In the genomic region with DNA sequence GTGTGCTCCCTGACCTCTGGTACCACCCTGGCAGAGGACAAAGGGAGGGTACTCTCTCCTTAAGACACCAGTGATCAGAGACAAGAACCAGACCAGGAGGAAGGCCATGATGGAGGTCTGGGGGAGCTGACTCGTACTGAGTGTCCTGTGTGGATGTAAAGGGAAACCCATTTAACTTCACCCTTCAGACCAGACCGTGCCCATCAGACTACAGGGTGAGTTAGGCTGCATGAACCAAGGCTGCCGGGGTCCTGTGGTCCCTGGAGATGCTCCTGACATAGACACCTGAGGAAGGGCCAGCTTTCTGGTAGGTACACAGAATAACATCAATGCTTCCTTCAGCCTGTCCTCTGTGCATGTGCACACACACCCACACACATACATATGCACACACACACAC, we compare ENCODE assay signal across 16 mouse cellular contexts.
DNase-seq lines count a peak whose midpoint lies in the region; ATAC-seq lines count a peak whose summit lies in the region.
"Had no signal": no experiment of that assay in that cellular context is flagged by ENCODE, and none has a peak within 500 bp of the region (broad histone marks: within the 10 kb centered on the region; RNA-seq: fewer than 3 reads in every experiment).

No protein-coding gene starts in this region.

- H3K4me2 ChIP-seq in forebrain, embryonic 15.5 days (replicated peaks), result no peak overlapping the region
- peak overlapping the region; percentile 86; the same call in 1 of the 2 replicates for H3K4me2 ChIP-seq in heart, embryonic 15.5 days
- H3K4me2 ChIP-seq: limb, embryonic 15.5 days had no signal

- H3K27ac ChIP-seq in forebrain, embryonic 10.5 days, result peak overlapping the region; percentile 27; the same call in 1 of the 2 replicates
- no peak overlapping the region for H3K27ac ChIP-seq in forebrain, embryonic 15.5 days (replicated peaks)
- no peak overlapping the region for H3K27ac ChIP-seq in heart, embryonic 15.5 days
- H3K27ac ChIP-seq: limb, embryonic 15.5 days had no signal

- 86% methylated on average over 3 of the region's 3 CpGs for whole genome bisulfite sequencing in forebrain, embryonic 10.5 days
- WGBS in forebrain, embryonic 15.5 days, result 81% methylated on average over 3 of the region's 3 CpGs
- WGBS in heart, embryonic 15.5 days, result 51% methylated on average over 3 of the region's 3 CpGs

- ATAC-seq in forebrain, embryonic 15.5 days (replicated peaks), result no peak
- no peak for ATAC-seq in heart, embryonic 15.5 days (replicated peaks; ENCODE audit: insufficient number of reproducible peaks, insufficient read depth, low FRiP score, low read depth)
- peak; percentile 32 for ATAC-seq in erythroid progenitor cell, adult 5-6 weeks (replicated peaks; ENCODE audit: low FRiP score, poor library complexity, severe bottlenecking)
- peak; percentile 27 for ATAC-seq in megakaryocyte-erythroid progenitor cell, adult 5-6 weeks (replicated peaks; ENCODE audit: low FRiP score, low TSS enrichment, poor library complexity, severe bottlenecking)

- no peak overlapping the region for H3K9ac ChIP-seq in forebrain, embryonic 15.5 days (replicated peaks)
- no peak overlapping the region for H3K9ac ChIP-seq in heart, embryonic 15.5 days
- H3K9ac ChIP-seq: limb, embryonic 15.5 days; stomach, embryonic 15.5 days had no signal

- H3K9me3 ChIP-seq in forebrain, embryonic 10.5 days, result no peaks in the 10 kb centered on the region
- H3K9me3 ChIP-seq in forebrain, embryonic 15.5 days, result no peaks in the 10 kb centered on the region
- no peaks in the 10 kb centered on the region for H3K9me3 ChIP-seq in heart, embryonic 15.5 days (replicated peaks)
- H3K9me3 ChIP-seq: limb, embryonic 15.5 days; stomach, embryonic 15.5 days had no signal

- no peaks in the 10 kb centered on the region for H3K36me3 ChIP-seq in forebrain, embryonic 10.5 days (replicated peaks)
- no peaks in the 10 kb centered on the region for H3K36me3 ChIP-seq in forebrain, embryonic 15.5 days
- H3K36me3 ChIP-seq in heart, embryonic 15.5 days, result no peaks in the 10 kb centered on the region
- H3K36me3 ChIP-seq: limb, embryonic 15.5 days; stomach, embryonic 15.5 days had no signal

- H3K4me3 ChIP-seq in forebrain, embryonic 10.5 days, result no peak overlapping the region
- no peak overlapping the region for H3K4me3 ChIP-seq in forebrain, embryonic 15.5 days
- H3K4me3 ChIP-seq in heart, embryonic 15.5 days, result no peak overlapping the region
- H3K4me3 ChIP-seq: limb, embryonic 15.5 days; stomach, embryonic 15.5 days had no signal

- peaks cover 43% of the 10 kb centered on the region for H3K27me3 ChIP-seq in forebrain, embryonic 10.5 days (ENCODE audit: poor library complexity, severe bottlenecking)
- no peaks in the 10 kb centered on the region for H3K27me3 ChIP-seq in forebrain, embryonic 15.5 days
- H3K27me3 ChIP-seq in heart, embryonic 15.5 days, result no peaks in the 10 kb centered on the region
- H3K27me3 ChIP-seq: limb, embryonic 15.5 days had no signal

- peaks cover 40% of the 10 kb centered on the region for H3K4me1 ChIP-seq in forebrain, embryonic 10.5 days
- H3K4me1 ChIP-seq in forebrain, embryonic 15.5 days, result peaks cover 30% of the 10 kb centered on the region
- peaks cover 52% of the 10 kb centered on the region for H3K4me1 ChIP-seq in heart, embryonic 15.5 days (replicated peaks)

- no peak for DNase-seq in forebrain, embryonic 10.5 days (ENCODE audit: extremely low spot score, low spot score)
- DNase-seq in heart, adult 18-20 months, result no peak
- DNase-seq in cerebellum, postnatal 25 days, result no peak
- DNase-seq in right cerebral cortex, postnatal 25 days, result no peak
- DNase-seq: adrenal gland, postnatal 36 days; cerebellum, adult 8-10 months; kidney, postnatal 25 days; lung, postnatal 4 days; right cerebral cortex, postnatal 14 days; thymus, postnatal 25 days had no signal

Comparison
In these comparisons a context has a peak if more than half of its experiments do, and no peak if none do; other contexts are left out.
1. ATAC-seq: peak in erythroid progenitor cell, adult 5-6 weeks (single experiment) and megakaryocyte-erythroid progenitor cell, adult 5-6 weeks (single experiment); none in forebrain, embryonic 15.5 days (single experiment) and heart, embryonic 15.5 days (single experiment).